Mouse (Mus musculus) lung, postnatal 0 days (tissue): ENCODE measurements around the gene Aph1c.

ENCODE experiments used
- CTCF ChIP-seq: IDR thresholded peaks from 2 replicates; pipeline ENCODE4 v1.5.1; 2016; ENCODE audit warnings: antibody characterized with exemption, mild to moderate bottlenecking
- EP300 ChIP-seq: IDR thresholded peaks from 2 replicates; pipeline ENCODE4 v1.6.1; 2016; ENCODE audit warnings: antibody characterized with exemption, mild to moderate bottlenecking, control low read depth

- TF ChIP-seq CTCF (no peak), EP300 (no peak)
Measured at GRCm38 (mm10) chr9:66882406-66882821, 47.9 kb upstream of the Aph1c start.
